Mouse (Mus musculus) olfactory bulb, adult 2 months (tissue): ENCODE measurements around the gene Id2. TPM values are rescaled to one million over a fixed set of nuclear protein-coding genes. Genes with fewer than 3 reads are reported as not detected.

ENCODE experiments used
- H3K27ac ChIP-seq: fragments of 200-500 bp; 2 replicates; pipeline ENCODE4 v1.5.1; 2012; ENCODE audit warnings: low read depth, low read length; ENCODE audit not compliant: insufficient read depth
- H3K4me1 ChIP-seq: fragments of 200-500 bp; 2 replicates; pipeline ENCODE4 v1.6.1; 2012; ENCODE audit warnings: low read length; ENCODE audit not compliant: control insufficient read depth, insufficient read depth
- H3K4me3 ChIP-seq: fragments of 200-500 bp; 2 replicates; pipeline ENCODE4 v1.5.1; 2012; ENCODE audit warnings: mild to moderate bottlenecking, low read depth, low read length, moderate library complexity; ENCODE audit not compliant: insufficient read depth
- CTCF ChIP-seq: fragments of 200-500 bp; IDR thresholded peaks from 2 replicates; pipeline ENCODE4 v1.5.1; 2012; ENCODE audit warnings: low read depth, mild to moderate bottlenecking, low read length, moderate library complexity; ENCODE audit not compliant: insufficient read depth
- POLR2A ChIP-seq: fragments of 200-500 bp; IDR thresholded peaks from 2 replicates; pipeline ENCODE4 v1.6.1; 2012; ENCODE audit warnings: mild to moderate bottlenecking, low read depth, low read length, moderate library complexity; ENCODE audit not compliant: insufficient read depth
- whole genome bisulfite sequencing: fragments of 180-500 bp; shearing (Covaris S2); methylation state at CpG from one replicate; pipeline ENCODE4 v1.1.7; 2018; 5-methylcytosine and 5-hydroxymethylcytosine counted together
- polyA plus RNA-seq: library from polyadenylated mRNA; stranded (reverse); fragments of >200 nt; gene quantifications from 2 replicates; pipeline ENCODE4 v1.2.4, GENCODE M21; 2012; ENCODE audit warnings: low replicate concordance; ENCODE audit not compliant: missing spikeins, insufficient read depth, insufficient read length

Gene Id2
- polyA plus RNA-seq, 1 experiment: not detected

DNA sequence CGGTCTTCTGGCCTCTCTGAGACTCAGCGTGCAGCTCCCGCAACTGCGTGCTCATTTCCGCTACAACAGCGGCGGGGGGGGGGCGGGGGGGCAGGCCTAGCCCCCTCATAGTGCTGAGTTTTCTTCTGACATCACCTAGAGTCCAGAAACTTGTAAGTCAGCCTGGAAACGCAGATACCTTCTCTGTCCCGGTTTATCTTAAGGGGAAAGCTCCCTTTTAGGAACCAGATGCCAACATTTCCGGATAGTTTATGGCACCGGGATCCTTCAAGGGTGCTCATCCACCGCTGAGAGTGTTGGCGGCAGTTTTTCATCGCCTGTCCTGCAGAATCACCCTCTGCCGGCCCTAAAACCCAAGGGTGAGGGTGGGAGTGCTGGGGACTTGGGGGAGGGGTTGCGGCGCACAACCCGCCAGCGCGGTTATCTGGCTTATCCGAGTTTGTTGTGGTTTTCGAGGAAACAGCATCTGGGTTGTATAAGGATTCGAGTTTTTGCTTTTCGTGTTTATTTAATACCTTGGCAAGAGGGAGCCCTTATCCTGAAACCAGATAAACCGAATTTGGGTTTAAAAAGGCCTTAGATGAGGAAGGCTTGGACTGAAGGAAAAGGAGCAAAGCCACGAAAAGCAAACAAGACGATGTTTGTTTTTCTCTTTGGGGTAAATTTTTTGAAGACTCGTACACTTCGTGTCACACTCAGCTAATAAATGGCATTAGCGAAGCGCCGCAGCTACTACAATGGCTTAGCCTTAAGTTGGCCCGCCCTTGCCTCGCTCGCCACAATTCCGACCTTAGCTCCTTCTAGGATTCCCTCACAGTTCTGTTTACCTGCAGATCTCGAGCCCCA is 2.8 kb upstream of the Id2 start:
- Histone ChIP-seq H3K4me1 (peaks cover 34% of the 10 kb centered on the region), H3K4me3 (peak overlapping the region; percentile 50), H3K27ac (peak overlapping the region; percentile 65)
- TF ChIP-seq CTCF (no peak), POLR2A (no peak)
- WGBS: 3% methylated on average over 38 of the region's 38 CpGs

DNA sequence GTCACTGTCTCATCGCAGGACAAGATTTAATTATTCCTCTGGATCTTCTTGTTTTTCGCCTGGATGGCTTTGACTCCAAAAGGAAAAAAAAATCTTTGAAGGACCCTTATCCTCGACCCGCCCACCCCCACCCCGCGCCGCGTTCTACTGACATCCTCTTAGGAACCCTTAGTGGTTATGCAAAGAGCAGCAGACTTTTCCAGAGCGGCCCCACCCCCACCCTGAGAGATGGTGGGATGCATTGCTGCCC is 2.3 kb upstream of the Id2 start:
- under 1% methylated on average over 9 of the region's 9 CpGs for WGBS
- TF ChIP-seq CTCF (no peak), POLR2A (no peak)
- Histone ChIP-seq H3K4me1 (peaks cover 34% of the 10 kb centered on the region), H3K27ac (peak overlapping the region; percentile 70), H3K4me3 (peak overlapping the region; percentile 50)

DNA sequence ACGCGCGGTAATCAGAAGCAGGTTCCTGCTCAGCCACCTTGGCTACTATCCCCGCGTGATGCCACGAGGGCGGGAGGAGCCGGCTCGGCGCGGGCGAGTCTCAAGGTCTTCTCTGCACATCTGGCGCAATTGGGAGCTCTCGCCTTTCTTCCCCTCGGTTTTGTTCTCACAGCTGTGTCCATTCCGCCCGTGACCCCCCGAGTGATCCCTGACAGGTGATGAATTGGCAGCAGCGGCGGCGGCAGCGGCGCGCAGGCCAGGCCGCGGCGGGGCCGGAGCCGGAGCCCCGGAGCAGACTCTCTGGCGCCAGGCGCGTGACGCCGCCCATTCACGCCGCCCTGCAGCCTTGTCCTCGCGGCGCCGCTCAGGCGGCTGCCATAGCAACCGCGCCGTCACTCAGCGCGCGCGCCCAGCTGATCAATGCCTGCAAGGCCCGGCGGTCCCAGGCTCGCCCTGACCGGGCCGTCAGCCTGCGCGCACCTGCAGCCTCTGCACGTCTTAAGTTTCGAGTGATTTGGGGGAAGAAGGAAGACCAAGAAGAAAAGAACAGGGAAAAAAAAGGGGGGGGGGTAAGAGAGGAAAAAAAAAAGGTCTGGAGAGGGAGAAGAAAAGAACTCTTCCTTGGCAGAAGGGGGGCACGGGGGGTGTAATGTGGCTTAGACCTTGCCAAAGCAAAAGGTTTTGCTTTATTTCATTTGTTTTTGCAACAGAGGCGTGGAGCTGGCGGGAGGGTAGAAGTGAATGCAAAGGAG is 1.8 kb upstream of the Id2 start:
- WGBS: under 1% methylated on average over 61 of the region's 61 CpGs
- TF ChIP-seq CTCF: no peak
- peak; percentile 57; the same call in 1 of the 2 replicates for TF ChIP-seq POLR2A
- Histone ChIP-seq H3K4me1 (peaks cover 34% of the 10 kb centered on the region), H3K27ac (peak overlapping the region; percentile 89), H3K4me3 (peak overlapping the region; percentile 50)

DNA sequence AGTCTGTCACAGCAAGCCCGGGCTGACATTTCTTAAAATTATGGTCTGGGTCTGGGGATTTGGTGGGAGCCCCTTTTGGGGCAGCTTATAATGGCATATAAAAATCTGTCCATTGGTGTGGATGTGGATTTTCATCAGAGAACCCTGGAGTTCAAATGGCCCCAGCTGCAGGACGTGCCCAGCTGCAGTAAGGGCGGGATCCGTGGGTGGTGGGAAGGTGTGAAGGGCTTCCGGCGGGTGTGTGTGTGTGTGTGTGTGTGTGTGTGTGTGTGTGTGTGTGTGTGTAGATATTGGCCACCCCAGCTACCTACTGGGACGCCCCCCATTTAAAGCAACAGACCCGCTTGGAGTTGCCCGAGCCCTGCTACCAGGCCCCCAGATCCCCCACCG is 1.2 kb upstream of the Id2 start:
- Histone ChIP-seq H3K4me1 (peaks cover 34% of the 10 kb centered on the region), H3K27ac (peak overlapping the region; percentile 89), H3K4me3 (peak overlapping the region; percentile 50)
- TF ChIP-seq POLR2A: no peak
- TF ChIP-seq CTCF: no peak
- 16% methylated on average over 10 of the region's 10 CpGs for WGBS

DNA sequence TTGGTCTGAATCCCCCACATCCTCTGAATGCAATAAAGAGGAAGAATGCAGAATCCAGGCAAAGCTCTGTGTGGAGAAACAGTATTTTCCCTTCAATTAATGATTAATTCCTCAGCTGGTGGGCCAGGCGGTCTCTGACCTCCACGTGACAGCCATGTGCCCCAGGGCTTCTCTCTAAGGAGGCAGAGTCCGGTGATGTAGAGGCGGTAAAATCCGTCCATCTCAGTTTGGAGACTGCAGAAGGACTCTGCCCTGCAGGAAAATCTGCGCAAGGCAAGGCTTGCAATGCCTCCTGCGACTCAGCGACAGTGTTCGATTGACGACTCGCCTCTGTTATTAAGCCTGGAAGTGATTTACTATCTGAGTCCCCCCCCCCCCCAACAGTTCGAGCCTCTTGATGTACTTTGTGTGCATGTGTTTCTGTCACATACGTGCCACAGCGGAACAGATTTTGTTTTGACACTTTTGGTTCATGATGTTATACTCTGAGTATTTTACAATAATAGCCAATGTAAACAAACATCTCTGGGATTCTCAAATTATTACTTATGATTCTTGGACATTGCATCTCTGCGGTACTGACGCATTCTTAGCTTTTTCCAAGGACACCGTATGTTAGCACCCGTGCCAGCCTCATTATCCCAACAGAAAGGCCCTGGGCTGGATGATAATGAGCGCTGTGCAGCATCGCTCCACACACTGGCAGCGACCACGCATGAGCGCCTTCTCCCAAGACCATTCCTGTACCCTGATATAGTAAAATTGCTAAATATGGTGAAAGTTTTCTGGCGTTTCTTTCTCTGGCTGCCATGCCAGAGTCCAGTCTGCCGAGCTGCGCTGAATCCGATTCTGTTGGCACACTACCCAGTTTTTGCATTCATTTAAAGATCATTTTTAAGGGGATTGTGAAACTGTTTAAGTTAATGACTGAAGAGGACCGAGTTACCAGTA is 545 bp upstream of the Id2 start:
- TF ChIP-seq CTCF (no peak), POLR2A (no peak)
- WGBS: 24% methylated on average over 28 of the region's 28 CpGs
- Histone ChIP-seq H3K4me1 (peaks cover 38% of the 10 kb centered on the region), H3K27ac (peak overlapping the region; percentile 89), H3K4me3 (peak overlapping the region; percentile 7; the same call in 1 of the 2 replicates)

DNA sequence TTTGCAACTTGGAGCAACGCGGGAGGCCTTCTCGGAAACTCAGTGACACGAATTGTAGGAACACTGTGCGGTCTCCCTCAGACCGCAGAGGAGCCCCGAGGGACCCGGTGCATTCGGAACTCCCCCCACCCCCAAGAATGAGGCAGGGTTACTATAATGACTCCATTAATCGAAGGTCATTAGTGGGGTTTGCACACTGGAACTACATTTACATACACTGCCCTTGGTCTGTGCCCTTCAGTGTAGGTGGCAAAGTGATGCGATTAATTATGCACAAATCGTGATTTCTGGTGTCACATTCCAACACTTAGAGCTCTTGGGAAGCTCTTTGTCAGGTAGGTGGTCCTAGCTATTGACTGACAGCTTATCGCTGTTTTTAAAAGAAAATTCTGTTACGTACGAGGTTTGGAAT is 294 bp downstream of the Id2 start:
- Histone ChIP-seq H3K4me1 (peaks cover 40% of the 10 kb centered on the region), H3K4me3 (peak overlapping the region; percentile 62), H3K27ac (peak overlapping the region; percentile 62)
- TF ChIP-seq CTCF: no peak
- no peak for TF ChIP-seq POLR2A
- 11% methylated on average over 15 of the region's 15 CpGs for WGBS

DNA sequence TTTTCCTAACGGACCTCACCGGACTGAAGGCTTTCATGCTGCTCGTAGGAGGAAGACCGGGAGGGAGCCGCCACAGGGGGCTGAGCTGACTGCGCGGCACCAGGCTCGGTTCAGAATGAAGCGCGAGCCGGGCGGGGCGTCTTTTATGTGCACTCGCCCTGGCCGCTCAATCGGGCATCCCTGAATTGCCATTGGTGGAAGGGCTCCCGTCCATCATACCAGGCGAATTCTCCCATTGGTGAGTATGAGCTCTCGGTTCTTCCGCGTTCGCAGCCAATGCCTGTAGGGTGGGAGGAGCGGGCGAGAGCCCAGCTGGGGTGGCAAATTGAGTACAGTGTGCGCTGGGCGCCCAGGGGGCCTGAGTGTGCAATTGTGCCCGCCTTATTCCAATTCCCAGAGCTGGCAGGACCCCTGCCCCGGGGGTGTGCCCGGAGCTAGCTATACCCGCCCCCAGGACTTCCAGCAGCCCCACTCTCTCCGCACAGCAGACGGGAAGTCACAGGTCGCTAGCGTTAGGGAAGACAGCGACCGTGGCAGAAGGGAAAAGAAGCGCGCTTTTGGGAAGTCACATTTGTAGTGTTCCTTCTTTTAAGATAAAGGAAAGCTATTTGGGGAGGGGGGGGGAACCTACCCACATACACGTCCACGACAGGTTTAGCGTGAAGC is 833 bp downstream of the Id2 start:
- peaks cover 40% of the 10 kb centered on the region for H3K4me1 ChIP-seq
- H3K27ac ChIP-seq: peak overlapping the region; percentile 62
- TF ChIP-seq CTCF (0 out of 2 replicates have a peak, but pooled peaks have one; percentile 8), POLR2A (peak; percentile 90)
- under 1% methylated on average over 41 of the region's 41 CpGs for whole genome bisulfite sequencing
- peak overlapping the region; percentile 62 for H3K4me3 ChIP-seq

DNA sequence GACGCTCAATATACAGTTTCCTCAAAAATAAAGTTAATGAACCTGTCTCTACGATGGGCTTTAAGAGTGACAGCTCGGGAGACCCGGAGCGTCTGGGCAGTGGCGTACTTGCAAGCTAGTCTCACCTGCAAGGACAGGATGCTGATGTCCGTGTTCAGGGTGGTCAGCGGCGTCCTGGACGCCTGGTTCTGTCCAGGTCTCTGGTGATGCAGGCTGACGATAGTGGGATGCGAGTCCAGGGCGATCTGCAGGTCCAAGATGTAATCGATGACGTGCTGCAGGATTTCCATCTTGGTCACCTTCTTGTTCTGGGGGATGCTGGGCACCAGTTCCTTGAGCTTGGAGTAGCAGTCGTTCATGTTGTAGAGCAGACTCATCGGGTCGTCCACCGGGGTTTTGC is 1.4 kb downstream of the Id2 start:
- Histone ChIP-seq H3K27ac (peak overlapping the region; percentile 35), H3K4me3 (peak overlapping the region; percentile 62), H3K4me1 (peaks cover 34% of the 10 kb centered on the region)
- under 1% methylated on average over 19 of the region's 19 CpGs for WGBS
- TF ChIP-seq POLR2A: no peak
- no peak for TF ChIP-seq CTCF
